Mouse (Mus musculus): ENCODE measurements at regions not wholly inside any gene's neighbourhood (a gene's known extent, or its start where the extent isn't known, plus 50 kb on each side); places are given as distances from the start of the nearest gene placed in this dataset.

- TF ChIP-seq POLR2A (IDR thresholded peaks at IDR 0.05; ENCODE audit: borderline replicate concordance, control insufficient read depth, low read depth, low read length) (no peak), CTCF (IDR thresholded peaks at IDR 0.05; ENCODE audit: control insufficient read depth, insufficient read depth, low read length) (no peak)
Observed at GRCm38 (mm10) chr12:15472741-15473140, 344.0 kb downstream of the Trib2 start.
